Mouse (Mus musculus) embryonic facial prominence, embryonic 12.5 days (tissue): ENCODE data around the gene Ddost. TPM values are rescaled to one million over a fixed set of nuclear protein-coding genes. Genes with fewer than 3 reads are reported as not detected.

ENCODE experiments used
- ATAC-seq: fragments of 200-750 bp; cut with Nextera tagmentation; 2 replicates; pipeline ENCODE4 v1.8.0; 2017; ENCODE audit not compliant: insufficient number of reproducible peaks, insufficient read depth, low FRiP score, low TSS enrichment
- H3K27ac ChIP-seq: fragments of 300-500 bp; sonication (generic); 2 replicates; pipeline ENCODE4 v1.5.1; 2016; ENCODE audit warnings: mild to moderate bottlenecking
- H3K27me3 ChIP-seq: fragments of 300-500 bp; sonication (generic); 2 replicates; pipeline ENCODE4 v1.6.1; 2016; ENCODE audit warnings: mild to moderate bottlenecking, moderate library complexity
- H3K36me3 ChIP-seq: fragments of 300-500 bp; sonication (generic); 2 replicates; pipeline ENCODE4 v1.6.1; 2016; ENCODE audit warnings: mild to moderate bottlenecking
- H3K4me1 ChIP-seq: fragments of 300-500 bp; sonication (generic); 2 replicates; pipeline ENCODE4 v1.6.1; 2016
- H3K4me2 ChIP-seq: fragments of 300-500 bp; sonication (generic); replicated peaks from 2 replicates; pipeline ENCODE4 v1.6.1; 2016; ENCODE audit warnings: mild to moderate bottlenecking, moderate library complexity
- H3K4me3 ChIP-seq: fragments of 300-500 bp; sonication (generic); 2 replicates; pipeline ENCODE4 v1.5.1; 2016; ENCODE audit warnings: mild to moderate bottlenecking
- H3K9ac ChIP-seq: fragments of 300-500 bp; sonication (generic); 2 replicates; pipeline ENCODE4 v1.6.1; 2016; ENCODE audit warnings: mild to moderate bottlenecking, moderate library complexity
- H3K9me3 ChIP-seq: fragments of 300-500 bp; sonication (generic); 2 replicates; pipeline ENCODE4 v1.6.1; 2016; ENCODE audit warnings: mild to moderate bottlenecking, moderate library complexity
- WGBS: fragments of 180-500 bp; shearing (Covaris S2); methylation state at CpG from one replicate; pipeline ENCODE4 v1.1.7; 2016; 5-methylcytosine and 5-hydroxymethylcytosine counted together
- polyA plus RNA-seq: library from polyadenylated mRNA; unstranded; fragments of >200 nt; fragmentation: Nextera tagmentation; extraction: Ambion mirVana; gene quantifications from 2 replicates; pipeline ENCODE4 v1.2.1, GENCODE M21; 2016

Gene Ddost
- polyA plus RNA-seq, result 300 and 305 TPM in 2 replicates

DNA sequence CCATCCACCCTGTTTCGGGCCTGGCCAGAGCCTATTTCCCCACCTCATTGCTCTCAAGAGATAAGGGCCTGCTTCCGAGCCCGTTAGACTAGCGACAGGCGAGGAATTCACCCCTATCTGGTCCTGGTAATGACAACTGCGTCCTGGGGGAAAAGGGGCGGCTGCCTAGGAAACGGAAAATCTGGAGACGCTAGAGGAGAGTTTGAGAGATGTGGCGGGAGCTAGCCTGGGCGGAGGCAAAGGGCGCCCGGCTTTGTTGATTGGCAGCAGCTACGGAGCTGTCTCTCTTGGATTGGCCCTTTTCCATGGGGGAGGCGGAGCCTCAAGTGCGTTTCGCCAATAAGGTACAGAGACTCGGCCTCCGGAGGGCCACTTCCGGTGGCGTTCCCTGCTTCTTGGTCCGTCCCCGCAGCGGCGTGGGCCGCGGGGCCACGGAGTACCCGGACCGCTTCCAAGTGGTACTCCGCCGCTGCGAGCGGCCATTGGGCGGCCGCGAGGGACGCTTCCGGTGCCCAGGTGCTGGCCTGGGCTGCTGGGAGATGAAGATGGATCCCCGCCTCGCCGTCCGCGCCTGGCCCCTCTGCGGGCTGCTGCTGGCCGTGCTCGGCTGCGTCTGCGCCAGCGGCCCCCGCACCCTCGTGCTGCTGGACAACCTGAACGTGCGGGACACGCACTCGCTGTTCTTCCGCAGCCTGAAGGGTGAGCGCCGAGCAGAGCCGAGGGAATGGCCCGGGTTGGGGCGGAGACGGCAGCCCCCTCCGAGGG, at the start of gene Ddost:
Ddost (plus strand) TSS at position 391 of the 765 bp plus-strand sequence.
- no peaks in the 10 kb centered on the region for H3K9me3 ChIP-seq
- no peaks in the 10 kb centered on the region for H3K27me3 ChIP-seq
- peak; percentile 99 for ATAC-seq
- peaks cover 14% of the 10 kb centered on the region for H3K4me1 ChIP-seq
- H3K4me3 ChIP-seq, result peak within 1 kb of the TSS; percentile 96
- H3K36me3 ChIP-seq, result peaks cover 31% of the 10 kb centered on the region
- peak within 1 kb of the TSS; percentile 77 for H3K27ac ChIP-seq
- H3K4me2 ChIP-seq, result peak within 1 kb of the TSS; percentile 90
- under 1% methylated on average over 64 of the region's 64 CpGs for WGBS
- H3K9ac ChIP-seq, result peak within 1 kb of the TSS; percentile 90

DNA sequence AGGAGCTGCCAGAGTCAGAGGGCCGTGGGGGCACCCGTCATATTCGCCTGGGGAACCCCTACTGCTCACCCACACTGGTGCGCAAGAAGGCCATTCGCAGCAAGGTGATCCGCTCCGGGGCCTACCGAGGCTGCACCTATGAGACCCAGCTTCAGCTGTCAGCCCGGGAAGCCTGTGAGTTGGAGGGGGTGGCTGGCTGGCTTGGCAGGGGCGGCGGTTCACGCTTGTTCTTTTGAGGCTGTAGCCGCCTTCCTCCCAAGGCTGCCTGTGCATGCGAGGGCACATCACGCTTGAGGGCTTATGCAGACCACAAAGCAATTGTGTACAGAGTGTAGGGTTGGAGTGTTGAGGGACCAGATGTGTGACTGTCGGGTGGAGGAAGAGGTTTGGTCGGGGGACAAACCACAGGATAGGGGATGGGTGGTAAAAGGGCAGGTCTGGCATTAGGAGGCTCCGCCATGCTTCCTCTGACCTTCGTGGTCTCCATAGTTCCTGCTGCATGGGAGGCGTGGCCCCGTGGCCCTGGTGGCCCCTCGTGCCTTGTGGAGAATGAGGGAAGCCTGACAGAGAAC, 47.3 kb upstream of the Ddost start:
- peaks cover 4% of the 10 kb centered on the region; the same call in 1 of the 2 replicates for H3K27me3 ChIP-seq
- ATAC-seq, result no peak

DNA sequence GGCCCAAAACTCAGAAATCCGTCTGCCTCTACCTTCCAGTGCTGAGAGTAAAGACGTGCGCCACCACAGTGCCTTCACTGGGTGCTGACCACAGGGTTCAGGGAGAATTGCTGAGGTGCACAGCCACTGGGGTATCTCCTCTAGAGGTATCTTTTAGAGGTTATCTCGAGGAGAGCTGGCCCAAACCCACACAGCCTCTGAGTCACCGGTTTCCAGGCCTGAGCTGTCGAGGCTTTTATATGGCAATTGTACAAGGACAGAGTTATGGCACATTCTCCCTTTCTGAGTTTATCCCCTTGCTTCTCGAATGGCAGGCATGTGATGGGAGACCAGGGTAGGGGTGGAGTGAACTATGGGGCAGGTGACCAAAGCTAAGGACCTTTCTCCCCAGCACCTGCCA, 45.9 kb upstream of the Ddost start:
- H3K9me3 ChIP-seq, result no peaks in the 10 kb centered on the region

More for the DNA sequence above, 47.3 kb upstream of the Ddost start:
- H3K9me3 ChIP-seq, result no peaks in the 10 kb centered on the region
- H3K27ac ChIP-seq, result no peak overlapping the region
- no peak overlapping the region for H3K4me2 ChIP-seq
- peaks cover 7% of the 10 kb centered on the region for H3K4me1 ChIP-seq
- H3K36me3 ChIP-seq, result no peaks in the 10 kb centered on the region
- 82% methylated on average over 22 of the region's 22 CpGs for WGBS
- H3K9ac ChIP-seq, result no peak overlapping the region
- H3K4me3 ChIP-seq, result no peak overlapping the region

DNA sequence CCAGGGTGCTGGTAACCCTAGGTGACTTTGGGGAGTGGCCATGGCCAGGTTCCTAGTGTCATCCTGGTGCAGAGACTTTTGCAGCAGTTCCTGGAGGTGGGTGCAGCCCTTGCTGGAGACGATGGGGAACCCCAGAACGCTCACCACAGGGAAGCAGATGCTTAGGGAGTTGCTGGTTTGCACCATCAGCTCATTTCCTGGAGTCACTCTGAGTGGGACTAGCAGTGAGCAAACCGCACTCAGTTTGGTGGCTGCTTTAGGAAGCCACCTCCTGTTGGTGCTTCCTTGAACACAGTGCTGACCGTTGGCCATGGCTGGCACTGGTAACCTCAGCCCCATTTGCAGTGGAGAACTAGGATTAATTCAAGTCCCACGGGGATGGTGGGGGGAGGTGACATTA, 45.0 kb upstream of the Ddost start:
- Histone ChIP-seq H3K4me3 (no peak overlapping the region), H3K4me1 (no peaks in the 10 kb centered on the region), H3K27me3 (peaks cover 8% of the 10 kb centered on the region; the same call in 1 of the 2 replicates), H3K36me3 (no peaks in the 10 kb centered on the region), H3K27ac (no peak overlapping the region), H3K9me3 (no peaks in the 10 kb centered on the region), H3K4me2 (no peak overlapping the region), H3K9ac (no peak overlapping the region)
- 83% methylated on average over 5 of the region's 5 CpGs for WGBS
- ATAC-seq, result no peak

More for the DNA sequence above, 45.9 kb upstream of the Ddost start:
- no peaks in the 10 kb centered on the region for H3K4me1 ChIP-seq
- H3K27me3 ChIP-seq, result peaks cover 8% of the 10 kb centered on the region
- H3K27ac ChIP-seq, result no peak overlapping the region
- no peaks in the 10 kb centered on the region for H3K36me3 ChIP-seq
- no peak for ATAC-seq
- no peak overlapping the region for H3K4me3 ChIP-seq
- 78% methylated on average over 7 of the region's 7 CpGs for WGBS
- no peak overlapping the region for H3K9ac ChIP-seq
- no peak overlapping the region for H3K4me2 ChIP-seq

DNA sequence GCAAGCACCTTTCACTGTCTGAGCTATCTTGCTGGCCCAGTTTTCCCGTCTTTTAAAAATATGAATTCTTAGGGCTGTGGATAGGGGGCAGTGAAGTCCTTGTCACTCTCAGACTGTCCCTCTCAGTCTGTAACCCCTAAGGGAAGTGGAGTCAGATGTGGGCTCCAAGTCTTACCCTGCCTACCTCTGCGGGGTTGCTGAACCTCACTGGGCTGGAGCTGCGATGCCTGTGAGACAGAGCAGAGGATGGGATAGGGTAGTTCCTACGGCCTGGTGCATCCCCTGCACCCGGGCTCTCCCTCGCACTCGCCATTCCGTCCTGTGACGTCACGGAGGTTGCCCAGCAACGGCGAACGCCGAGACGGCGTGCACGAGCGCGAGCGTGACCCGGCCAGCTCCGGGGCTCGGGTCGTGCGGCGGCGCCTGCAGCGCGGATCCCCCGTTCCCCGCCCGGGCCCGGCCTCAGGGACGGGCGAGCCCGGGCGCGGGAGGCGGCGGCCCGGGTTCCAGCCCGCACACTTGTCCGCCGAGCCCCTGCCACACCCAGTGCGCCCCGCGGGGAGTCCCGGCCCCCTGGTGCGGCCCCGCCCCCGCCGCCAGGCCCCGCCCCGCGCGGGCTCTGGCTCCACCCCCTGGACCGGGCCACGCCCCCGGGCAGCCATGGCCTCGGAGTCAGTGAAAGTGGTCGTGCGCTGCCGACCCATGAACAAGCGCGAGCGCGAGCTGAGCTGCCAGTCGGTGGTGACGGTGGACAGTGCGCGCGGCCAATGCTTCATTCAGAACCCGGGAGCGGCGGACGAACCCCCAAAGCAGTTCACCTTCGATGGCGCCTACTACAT, 42.5 kb upstream of the Ddost start:
- no peaks in the 10 kb centered on the region for H3K4me1 ChIP-seq
- H3K9ac ChIP-seq, result peak overlapping the region; percentile 42
- 1% methylated on average over 78 of the region's 78 CpGs for WGBS
- H3K27ac ChIP-seq, result no peak overlapping the region
- peaks cover 8% of the 10 kb centered on the region; the same call in 1 of the 2 replicates for H3K27me3 ChIP-seq
- H3K4me2 ChIP-seq, result peak overlapping the region; percentile 78
- H3K9me3 ChIP-seq, result no peaks in the 10 kb centered on the region
- no peaks in the 10 kb centered on the region for H3K36me3 ChIP-seq
- ATAC-seq, result peak; percentile 81
- H3K4me3 ChIP-seq, result peak overlapping the region; percentile 75

DNA sequence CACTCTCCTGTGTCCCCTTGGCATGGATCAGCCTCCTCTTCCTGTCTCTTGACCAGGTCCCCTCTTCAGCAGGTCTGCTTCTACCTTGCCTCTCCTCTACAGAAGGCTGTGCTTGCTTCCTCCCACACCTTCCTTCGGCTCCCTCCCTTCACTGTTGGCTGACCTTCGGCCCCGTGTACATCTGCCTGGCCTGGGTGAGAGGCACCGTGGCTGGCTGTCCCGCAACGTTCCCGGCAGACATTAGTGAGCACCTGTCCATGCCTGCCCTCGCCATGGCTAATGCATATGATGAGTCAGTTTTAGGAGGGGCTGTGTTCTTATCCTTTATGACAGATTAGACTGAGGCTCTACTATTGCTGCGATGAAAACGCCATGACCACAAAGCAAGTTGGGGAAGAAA, 36.7 kb upstream of the Ddost start:
- no peaks in the 10 kb centered on the region for H3K4me1 ChIP-seq
- H3K27ac ChIP-seq, result no peak overlapping the region
- no peaks in the 10 kb centered on the region for H3K9me3 ChIP-seq
- 84% methylated on average over 10 of the region's 10 CpGs for WGBS
- no peak overlapping the region for H3K4me2 ChIP-seq
- no peak overlapping the region for H3K4me3 ChIP-seq
- no peaks in the 10 kb centered on the region for H3K36me3 ChIP-seq
- H3K27me3 ChIP-seq, result peaks cover 8% of the 10 kb centered on the region; the same call in 1 of the 2 replicates
- no peak overlapping the region for H3K9ac ChIP-seq
- ATAC-seq, result no peak

DNA sequence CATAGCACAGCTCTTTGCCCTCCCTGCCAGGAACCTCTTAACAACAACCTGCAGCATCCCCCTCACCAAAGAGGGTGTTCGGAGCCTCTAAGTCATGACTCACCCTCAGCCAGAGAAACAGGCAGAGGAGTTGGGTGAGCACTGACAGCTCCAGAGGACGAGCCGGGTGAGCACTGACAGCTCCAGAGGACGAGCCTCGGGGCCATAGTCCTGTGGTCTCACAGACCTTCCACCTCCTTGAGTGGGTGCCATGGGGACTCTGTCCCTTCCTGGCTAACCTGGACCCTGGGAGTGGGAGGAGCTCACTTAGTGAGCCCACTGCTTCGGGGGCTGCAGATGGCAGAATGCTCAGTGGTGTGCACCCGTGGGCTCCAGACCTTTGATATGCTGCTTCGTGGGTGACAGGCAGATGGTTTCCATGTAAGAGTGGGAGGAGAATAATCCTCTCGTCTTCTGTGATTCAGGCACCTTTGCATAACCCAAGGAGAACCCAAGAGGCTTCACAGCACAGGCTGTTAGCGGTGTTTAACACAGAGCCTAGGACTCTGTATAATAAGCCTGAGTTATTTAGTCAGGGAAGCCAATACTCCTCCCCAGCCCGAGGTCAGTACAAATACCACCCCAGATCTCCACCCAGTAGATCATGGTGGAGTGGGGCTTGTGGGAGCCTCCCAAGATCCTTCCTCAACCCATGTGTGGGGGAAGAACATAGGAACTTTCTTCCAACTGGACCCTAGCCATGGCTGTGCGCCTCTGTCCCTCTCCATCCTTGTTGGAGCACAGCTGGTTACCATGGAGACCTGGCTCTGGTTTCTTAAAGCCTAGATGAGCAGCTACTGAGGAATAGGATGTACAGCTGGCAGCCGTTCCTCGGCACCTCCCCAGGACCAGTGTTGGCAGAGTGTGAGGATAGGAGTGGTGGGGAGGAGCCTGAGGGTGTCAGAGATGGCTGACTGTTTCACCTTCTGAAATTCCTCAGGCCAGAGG, 32.2 kb upstream of the Ddost start:
- Histone ChIP-seq H3K4me1 (no peaks in the 10 kb centered on the region), H3K9ac (no peak overlapping the region), H3K4me2 (no peak overlapping the region), H3K27ac (no peak overlapping the region), H3K4me3 (no peak overlapping the region), H3K9me3 (no peaks in the 10 kb centered on the region), H3K36me3 (no peaks in the 10 kb centered on the region), H3K27me3 (no peaks in the 10 kb centered on the region)
- no peak for ATAC-seq
- WGBS, result 69% methylated on average over 14 of the region's 14 CpGs

DNA sequence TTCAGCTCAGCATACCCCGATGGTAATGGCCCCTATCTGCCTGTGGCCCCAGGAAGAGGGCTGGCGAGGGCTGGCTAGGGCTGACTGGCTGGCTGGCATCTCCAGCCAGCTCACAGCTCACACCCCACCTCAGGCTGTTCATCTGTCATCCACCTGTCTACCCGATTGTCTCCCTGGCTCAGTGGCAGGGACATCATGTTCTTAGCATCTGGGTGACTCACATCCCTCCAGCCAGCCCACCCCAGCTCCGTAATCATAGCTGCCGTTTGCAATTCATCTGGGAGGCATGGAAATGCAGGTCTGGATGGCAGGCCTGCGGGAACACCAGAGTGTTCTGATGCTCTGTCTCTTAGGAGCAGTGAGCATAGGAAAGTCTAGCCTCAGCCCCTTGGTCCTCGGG, 26.2 kb upstream of the Ddost start:
- Histone ChIP-seq H3K4me1 (no peaks in the 10 kb centered on the region), H3K9me3 (no peaks in the 10 kb centered on the region), H3K4me2 (no peak overlapping the region), H3K4me3 (no peak overlapping the region), H3K9ac (no peak overlapping the region), H3K27me3 (no peaks in the 10 kb centered on the region), H3K36me3 (no peaks in the 10 kb centered on the region), H3K27ac (no peak overlapping the region)
- WGBS, result 76% methylated on average over 7 of the region's 7 CpGs
- ATAC-seq, result no peak

DNA sequence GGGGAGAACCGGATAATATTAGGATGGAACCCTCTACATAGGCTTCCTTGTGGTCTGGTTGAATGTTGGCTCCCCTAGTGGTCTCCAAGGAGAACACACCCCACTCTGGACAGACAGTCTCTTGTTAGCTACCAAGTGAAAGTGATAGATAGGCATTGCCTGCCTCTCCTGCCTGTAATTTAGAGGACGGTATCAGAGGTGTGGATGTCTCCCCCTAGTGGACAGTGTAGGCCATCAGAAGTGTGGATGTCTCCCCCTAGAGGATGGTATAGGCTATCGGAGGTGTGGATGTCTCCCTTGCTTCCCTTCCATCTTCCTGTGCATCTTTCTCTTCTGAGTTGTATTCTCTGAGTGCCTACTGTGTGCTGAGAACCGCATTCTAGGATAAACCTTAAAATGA, 21.7 kb upstream of the Ddost start:
- H3K27ac ChIP-seq, result no peak overlapping the region
- H3K9ac ChIP-seq, result no peak overlapping the region
- no peak overlapping the region for H3K4me2 ChIP-seq
- no peaks in the 10 kb centered on the region for H3K36me3 ChIP-seq
- H3K27me3 ChIP-seq, result no peaks in the 10 kb centered on the region
- H3K4me1 ChIP-seq, result no peaks in the 10 kb centered on the region
- no peaks in the 10 kb centered on the region for H3K9me3 ChIP-seq
- WGBS, result 30% methylated on average over 4 of the region's 4 CpGs
- ATAC-seq, result no peak
- no peak overlapping the region for H3K4me3 ChIP-seq

DNA sequence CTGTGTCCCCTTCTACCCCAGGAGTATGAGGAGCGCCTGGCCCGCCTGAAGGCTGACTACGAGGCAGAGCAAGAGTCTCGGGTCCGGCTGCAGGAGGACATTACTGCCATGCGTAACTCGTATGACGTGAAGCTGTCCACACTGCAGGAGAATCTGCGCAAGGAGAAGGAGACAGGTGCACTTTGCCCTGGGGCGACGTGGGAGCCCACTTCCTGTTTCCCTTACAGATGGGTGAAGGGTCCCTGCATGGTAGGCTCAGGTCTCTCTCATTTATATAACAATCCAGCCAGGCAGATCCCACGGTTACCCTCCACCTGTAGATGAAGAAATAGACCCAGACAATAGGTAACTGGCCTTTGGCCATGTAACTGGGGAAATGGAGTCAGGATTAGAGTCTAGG, 18.1 kb upstream of the Ddost start:
- H3K36me3 ChIP-seq, result no peaks in the 10 kb centered on the region
- 86% methylated on average over 12 of the region's 12 CpGs for WGBS
- ATAC-seq, result no peak
- H3K4me3 ChIP-seq, result no peak overlapping the region
- H3K9me3 ChIP-seq, result no peaks in the 10 kb centered on the region
- H3K4me2 ChIP-seq, result no peak overlapping the region
- no peak overlapping the region for H3K9ac ChIP-seq
- no peaks in the 10 kb centered on the region for H3K27me3 ChIP-seq
- no peaks in the 10 kb centered on the region for H3K4me1 ChIP-seq
- no peak overlapping the region for H3K27ac ChIP-seq

DNA sequence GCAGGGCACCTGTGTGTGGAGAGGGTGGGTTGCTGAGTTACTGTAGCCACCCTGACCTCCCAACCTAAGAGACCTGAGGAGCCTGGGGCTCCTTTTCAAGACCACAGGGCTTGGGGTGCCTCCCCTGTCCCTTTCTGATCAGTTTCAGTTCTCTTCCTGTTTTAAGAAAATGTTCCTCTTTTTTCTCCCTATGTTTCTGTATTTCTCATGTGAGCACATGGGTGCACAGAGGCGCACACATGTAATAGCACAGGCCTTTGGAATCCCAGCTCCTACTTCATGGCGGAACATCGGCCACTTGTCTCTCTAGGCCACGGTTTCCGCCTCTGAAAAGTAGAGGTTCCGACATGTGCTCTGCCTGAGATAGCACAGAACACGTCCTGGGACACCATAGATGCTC, 15.8 kb upstream of the Ddost start:
- H3K9me3 ChIP-seq, result no peaks in the 10 kb centered on the region
- no peak overlapping the region for H3K4me2 ChIP-seq
- no peaks in the 10 kb centered on the region for H3K4me1 ChIP-seq
- no peaks in the 10 kb centered on the region for H3K27me3 ChIP-seq
- no peaks in the 10 kb centered on the region for H3K36me3 ChIP-seq
- H3K9ac ChIP-seq, result no peak overlapping the region
- 83% methylated on average over 7 of the region's 7 CpGs for WGBS
- no peak for ATAC-seq
- H3K4me3 ChIP-seq, result no peak overlapping the region
- no peak overlapping the region for H3K27ac ChIP-seq
